Mouse (Mus musculus): ENCODE data around the gene Lipc.

DNA sequence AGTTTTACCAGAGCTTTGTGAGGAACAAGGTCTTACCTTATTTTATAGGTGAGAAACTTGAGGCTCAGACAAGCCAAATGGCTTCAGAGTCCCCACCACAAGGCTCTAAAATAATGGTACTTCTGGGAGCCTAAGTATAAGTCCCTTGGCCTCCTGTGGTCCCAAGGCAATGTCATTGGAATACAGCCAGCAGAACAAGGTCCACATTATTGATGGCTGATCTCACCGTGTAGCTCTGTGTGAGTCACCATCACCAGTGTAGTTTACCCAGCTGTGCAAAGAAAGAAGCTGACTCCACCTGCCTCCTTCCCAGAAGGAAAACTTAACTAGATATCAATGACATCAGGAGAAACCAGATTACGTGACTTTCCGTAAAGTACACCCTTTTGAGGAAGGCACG, 63.1 kb downstream of the Lipc start:
- no peak for TF ChIP-seq CTCF (conservative IDR thresholded peaks at IDR 0.05; ENCODE audit: low read length)
- no peak for TF ChIP-seq POU5F1 (IDR thresholded peaks at IDR 0.05; ENCODE audit: borderline replicate concordance, low read length)

Measured in E14TG2a.4 (cell line).